Mouse (Mus musculus): ENCODE results near the gene Tbc1d8.
A peak's percentile ranks its signal among the peaks of the same experiment; 100 is the strongest.

Gene Tbc1d8

GRCm38 (mm10) chr1:39477064-39477463 lies 1.5 kb downstream of the Tbc1d8 start:
- DNase-seq = no peak

GRCm38 (mm10) chr1:39476341-39476740 lies 2.2 kb downstream of the Tbc1d8 start:
- no peak for DNase-seq

GRCm38 (mm10) chr1:39474516-39474915 lies 4.0 kb downstream of the Tbc1d8 start:
- DNase-seq = no peak

DNA sequence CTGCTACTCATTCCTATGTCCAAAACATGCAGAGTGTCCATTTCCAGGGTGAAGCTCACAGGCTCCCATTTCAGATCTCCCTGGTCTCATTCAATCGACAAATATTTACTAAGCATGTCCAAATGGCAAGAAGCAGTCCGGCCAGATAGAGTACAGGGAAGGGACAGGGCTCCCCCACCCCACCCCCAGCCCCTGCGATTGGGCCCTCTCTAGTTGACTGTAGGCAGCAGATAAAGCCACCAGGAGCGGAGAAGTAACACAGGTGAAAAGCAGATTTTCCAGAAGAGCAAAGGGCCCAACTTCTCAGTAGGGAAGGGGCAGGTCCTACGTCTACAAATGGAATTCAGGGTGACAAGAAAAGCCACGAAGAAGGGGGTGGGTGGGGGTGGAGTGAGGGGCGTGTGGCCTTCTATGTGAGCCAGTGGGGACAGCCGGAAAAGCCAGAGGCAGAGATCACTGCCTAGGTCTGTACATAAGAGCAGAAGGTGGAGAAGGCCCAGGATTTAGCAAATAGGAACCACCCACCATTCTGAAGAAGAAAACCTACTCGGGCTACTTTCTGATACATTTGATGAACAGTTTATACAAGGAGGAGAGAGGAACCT lies 7.2 kb downstream of the Tbc1d8 start:
- no peak for DNase-seq

- DNase-seq = no peak
Measured at GRCm38 (mm10) chr1:39468982-39469381, 9.6 kb downstream of the Tbc1d8 start.

GRCm38 (mm10) chr1:39466526-39466925 lies 12.0 kb downstream of the Tbc1d8 start:
- no peak for DNase-seq

DNA sequence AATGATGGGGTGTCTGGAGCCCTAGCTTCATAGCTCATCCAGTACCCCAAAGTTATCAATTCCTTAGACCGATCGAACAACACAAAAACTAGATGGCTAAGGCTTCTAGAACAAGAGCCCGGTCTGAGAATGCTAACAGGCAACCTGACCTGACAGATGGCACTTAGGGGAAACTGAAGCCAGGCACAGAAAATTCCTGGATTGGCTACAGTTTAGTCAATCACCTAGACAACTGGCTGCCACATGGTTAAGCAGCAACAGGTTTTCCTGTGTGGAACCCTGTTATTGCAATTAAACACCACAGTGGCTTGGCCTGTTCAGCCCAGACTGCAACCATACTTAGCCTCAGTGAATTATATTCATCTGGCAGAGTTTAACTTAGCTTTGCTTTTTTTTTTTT lies 13.8 kb downstream of the Tbc1d8 start:
- DNase-seq = no peak

DNA sequence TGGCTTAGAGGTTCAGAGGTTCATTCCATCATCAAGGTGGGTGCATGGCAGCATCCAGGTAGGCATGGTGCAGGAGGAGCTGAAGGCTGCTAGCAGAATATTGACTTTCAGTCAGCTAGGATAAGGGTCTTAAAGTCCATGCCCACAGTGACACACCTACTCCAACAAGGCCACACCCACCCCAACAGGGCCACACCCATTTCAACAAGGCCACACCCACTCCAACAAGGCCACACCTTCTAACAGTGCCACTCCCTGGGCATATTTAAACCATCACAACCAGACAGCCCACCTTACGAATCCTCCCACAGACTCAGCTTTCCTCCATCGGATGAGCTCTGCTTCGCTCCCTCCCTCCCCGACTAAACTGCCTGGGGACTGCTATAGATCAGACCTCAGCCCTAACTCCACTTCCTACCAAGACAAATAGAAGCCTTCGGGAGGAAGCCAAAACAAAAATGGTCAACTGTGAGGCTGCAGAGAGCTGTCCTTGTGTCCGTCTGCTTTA lies 15.6 kb downstream of the Tbc1d8 start:
- no peak for DNase-seq

- no peak for DNase-seq
Measured at GRCm38 (mm10) chr1:39462036-39462435, 16.5 kb downstream of the Tbc1d8 start.

DNA sequence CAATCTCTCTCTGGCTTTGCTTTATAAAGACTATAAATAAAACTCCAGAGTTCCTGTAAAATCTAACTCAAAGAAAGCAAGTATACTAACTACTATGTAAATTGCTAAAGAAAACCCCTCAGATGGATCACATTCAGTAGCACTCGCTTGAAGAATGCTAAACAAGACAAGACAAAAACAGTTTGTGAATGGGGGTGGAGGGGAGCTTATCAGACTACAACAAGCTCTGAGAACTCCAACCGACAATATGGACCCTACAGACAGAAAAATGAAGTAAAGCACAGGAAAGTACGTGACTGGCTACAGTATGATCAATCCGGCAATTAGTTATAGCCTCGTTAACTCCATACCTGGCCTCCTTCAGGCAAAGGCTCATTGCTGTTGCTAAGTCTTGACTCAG lies 18.1 kb downstream of the Tbc1d8 start:
- DNase-seq = no peak

DNA sequence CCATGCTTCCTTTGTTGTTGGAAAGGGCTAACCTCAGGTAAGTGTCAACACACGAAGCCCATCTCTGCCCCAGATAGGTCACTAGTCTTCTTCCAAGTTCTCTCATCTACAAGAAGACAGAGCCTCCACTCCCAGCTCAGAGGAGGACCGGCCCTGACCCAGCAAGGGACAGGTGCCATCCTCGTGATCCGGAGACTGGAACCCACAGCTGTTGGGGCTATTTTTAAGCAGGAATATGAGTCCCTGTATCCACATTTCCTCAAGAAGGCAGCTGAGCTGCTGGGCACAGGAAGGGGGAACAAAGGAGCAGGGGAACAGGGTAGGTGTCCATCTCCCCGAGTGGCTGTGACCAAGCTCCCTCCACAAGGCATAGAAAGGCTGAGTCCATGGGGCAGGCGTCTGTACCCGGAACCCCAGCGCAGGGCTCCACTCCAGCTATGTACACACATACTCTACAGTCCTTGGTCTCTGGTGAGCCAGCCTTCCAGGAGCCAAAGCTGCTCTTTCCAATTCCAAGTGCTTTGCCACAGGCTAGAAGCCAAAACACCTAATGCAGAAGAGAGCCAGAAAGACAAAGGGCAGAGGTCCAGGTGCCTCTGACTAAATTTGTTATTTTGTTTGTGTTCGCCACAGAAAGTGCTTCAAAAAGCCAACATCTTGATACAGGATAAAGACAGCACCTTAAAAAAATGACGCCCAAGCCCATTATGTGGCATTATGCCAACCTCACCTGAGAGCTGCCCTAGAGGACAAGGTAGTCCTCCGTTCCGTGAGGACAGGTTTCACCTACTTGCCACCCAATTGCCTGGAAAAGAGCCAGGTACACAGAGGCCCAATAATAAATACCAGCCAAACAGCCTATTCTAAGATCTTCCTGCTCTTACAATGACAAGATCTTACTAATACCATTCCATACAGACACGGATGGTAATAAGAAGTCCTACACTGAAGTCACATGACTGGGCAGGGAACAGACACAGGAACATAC lies 20.4 kb downstream of the Tbc1d8 start:
- DNase-seq = peak in 1 of 2 experiments; percentile 16

DNA sequence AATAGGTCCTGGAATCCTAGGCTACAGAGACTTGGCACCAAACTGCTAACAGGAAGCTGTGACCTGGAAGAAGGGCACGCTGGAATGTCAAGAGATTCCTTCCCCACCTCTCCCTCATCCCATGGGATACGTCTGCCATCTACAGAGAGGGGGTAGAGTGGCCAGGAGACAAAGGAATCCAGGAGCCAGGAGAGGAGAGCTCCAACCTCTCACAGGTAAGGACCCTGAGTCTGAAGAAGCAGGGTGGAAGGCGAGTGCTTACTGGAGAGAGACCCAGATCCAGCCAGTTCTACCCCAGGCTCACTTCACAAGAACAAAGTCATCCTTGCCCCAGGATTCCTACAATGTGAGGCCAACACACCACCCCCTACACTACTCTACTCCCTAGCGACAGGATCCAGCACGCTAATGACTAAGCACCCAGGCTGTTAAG lies 22.1 kb downstream of the Tbc1d8 start:
- DNase-seq = no peak

DNA sequence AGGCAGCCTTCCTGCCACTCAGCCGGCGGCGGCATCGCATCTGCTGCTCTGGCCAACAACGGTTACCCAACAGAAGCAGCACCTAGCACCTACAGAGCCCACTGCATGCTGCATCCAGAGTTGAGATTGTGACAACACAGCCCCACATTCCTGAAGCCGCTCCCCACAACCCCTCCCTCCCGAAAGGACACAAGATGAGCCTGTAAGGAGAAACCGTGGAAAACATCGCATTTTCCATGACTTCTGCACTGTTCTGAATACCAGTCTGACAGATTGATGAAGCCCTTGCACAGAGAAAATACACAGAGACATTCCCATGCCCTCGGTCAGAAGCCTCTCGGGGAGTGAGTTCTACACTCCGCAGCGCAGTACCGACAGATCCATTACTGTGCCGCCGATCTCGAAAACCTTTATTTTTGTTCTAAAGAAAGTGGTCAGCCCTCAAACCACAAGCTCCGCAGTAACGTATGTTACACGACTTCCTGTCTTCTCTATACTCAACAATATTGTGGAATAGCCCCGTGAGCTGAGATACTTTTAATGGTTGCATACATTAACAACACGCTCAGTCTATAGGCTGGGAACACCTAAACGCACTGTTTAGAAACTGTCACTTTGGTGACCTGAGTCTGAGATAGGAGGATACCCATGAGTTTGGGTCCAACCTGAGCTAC lies 23.1 kb downstream of the Tbc1d8 start:
- no peak for DNase-seq

GRCm38 (mm10) chr1:39454783-39455175 lies 23.8 kb downstream of the Tbc1d8 start:
- DNase-seq = no peak

GRCm38 (mm10) chr1:39454108-39454782 lies 24.3 kb downstream of the Tbc1d8 start:
- no peak for DNase-seq

DNA sequence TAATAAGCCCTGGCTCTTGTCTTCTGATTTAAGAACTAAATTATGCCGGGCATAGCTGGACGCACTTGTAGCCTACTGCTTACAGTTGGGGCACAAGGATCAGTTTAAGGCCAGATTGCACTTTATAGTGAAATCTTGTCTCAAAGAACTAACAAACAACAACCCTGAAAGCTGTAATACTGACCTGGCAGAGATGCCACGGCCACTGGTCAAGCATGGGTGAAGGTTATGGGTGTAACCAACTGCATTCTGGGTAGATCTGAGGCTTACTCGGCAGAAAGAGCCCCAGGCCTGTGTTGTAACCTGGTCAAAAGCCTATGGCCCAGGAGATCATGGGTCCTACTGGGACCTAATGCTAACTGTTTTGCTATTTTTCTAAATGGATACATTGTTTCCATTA lies 26.4 kb downstream of the Tbc1d8 start:
- DNase-seq = no peak

DNA sequence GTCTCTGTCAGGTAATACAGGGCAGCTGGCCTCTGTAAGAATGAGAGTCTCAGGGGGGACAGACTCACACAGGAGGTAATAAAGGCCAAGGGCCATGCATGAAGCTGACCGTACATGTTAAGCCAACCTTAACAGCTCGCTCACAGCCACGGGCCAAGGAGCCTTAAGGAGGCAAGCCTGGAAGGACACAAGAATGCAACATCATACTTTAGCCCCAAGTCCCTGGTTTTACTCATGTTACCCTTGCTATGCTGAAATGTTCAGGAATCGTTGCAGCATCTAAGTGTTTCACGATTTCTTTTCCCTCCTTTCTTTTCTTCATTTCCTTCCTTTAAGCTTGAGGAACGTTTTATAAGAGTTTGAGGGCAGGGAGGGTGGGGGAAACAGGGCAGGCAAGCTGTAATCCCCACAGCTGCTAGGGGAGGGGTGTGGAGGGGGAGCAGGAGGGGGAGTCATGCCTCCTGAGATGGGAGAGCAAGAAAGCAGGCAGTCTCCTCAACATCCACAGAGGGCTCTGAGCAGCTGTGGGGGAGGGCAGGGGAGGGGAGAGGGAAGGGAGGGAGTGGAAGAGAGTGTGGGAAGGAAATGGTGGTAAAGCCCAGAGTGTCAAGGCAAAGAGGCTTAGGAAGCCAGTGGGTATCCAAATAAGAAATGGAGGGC lies 28.4 kb downstream of the Tbc1d8 start:
- no peak for DNase-seq

- DNase-seq = no peak
Measured at GRCm38 (mm10) chr1:39449251-39449790, 29.2 kb downstream of the Tbc1d8 start.

GRCm38 (mm10) chr1:39448819-39449218 lies 29.7 kb downstream of the Tbc1d8 start:
- DNase-seq = no peak

- DNase-seq = peak in 1 of 2 experiments; percentile 43
Measured at GRCm38 (mm10) chr1:39448238-39448637, 30.3 kb downstream of the Tbc1d8 start.

GRCm38 (mm10) chr1:39446178-39446577 lies 32.4 kb downstream of the Tbc1d8 start:
- no peak for DNase-seq

Data from kidney, postnatal 25 days (tissue).